Mouse (Mus musculus): ENCODE results near the gene Hspa2.
A peak's percentile ranks its signal among the peaks of the same experiment; 100 is the strongest.

Gene Hspa2

DNA sequence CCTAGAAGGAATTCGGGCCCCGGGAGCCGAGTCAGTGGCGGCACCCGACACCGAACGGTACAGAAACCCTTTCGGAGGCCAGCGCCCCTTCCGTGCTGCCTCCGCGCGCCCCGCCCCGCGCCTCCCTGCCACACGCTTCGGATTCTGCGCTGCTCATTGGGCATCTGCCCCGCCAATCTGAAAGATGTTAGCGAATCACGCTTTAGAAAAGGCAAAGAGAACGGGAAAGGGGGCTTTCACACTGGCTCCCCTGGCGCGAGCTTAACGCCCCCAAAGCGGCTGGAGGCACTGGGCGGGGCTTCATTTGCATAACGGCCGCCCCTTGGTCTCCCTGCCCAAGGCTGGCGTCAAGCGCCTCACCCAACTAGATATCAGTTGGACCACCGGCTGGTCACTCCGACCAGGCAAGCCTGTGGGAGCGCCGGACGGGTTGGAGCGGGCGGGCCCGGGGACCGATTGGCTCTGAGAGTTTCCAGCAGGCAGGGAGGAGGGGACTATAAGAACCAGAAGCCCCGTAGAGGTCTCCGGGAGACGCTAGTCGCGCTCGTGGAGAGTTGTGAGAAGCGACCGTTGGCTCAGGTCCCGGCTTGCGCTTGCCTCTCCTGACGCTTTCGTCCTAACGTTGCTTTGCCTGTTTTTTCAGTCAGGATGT, at the start of gene Hspa2:
Gene Hspa2, plus strand, starts transcription at position 291 of the 652 bp plus-strand sequence.
- Histone ChIP-seq H3K27me3 (ENCODE audit: control insufficient read depth, insufficient read depth, low read length, poor library complexity, severe bottlenecking) (no peaks in the 10 kb centered on the region), H3K36me3 (ENCODE audit: control insufficient read depth, insufficient read depth, low read length, poor library complexity, severe bottlenecking) (no peaks in the 10 kb centered on the region)
- DNase-seq (ENCODE audit: low read depth, low spot score) = peak; percentile 98

DNA sequence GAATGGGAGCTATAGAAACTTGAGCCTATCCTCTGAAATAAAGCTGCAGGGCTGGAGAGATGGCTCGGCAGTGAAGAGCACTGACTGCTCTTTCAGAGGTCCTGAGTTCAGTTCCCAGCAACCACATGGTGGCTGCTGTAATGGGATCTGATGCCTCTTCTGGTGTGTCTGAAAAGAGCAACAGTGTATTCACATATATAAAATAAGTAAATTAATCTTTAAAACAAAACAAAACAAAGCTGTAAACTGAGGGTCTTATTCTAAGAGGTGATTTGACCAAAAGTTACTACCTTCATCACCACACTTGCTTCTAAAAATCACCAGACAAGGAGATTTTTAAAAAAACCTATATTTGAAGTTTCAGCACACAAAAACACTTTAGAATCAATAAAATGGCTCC, 43.1 kb upstream of the Hspa2 start:
- no peaks in the 10 kb centered on the region for H3K36me3 ChIP-seq (ENCODE audit: control insufficient read depth, insufficient read depth, low read length, poor library complexity, severe bottlenecking)
- no peak for DNase-seq (ENCODE audit: low read depth, low spot score)
- no peaks in the 10 kb centered on the region for H3K27me3 ChIP-seq (ENCODE audit: control insufficient read depth, insufficient read depth, low read length, poor library complexity, severe bottlenecking)

DNA sequence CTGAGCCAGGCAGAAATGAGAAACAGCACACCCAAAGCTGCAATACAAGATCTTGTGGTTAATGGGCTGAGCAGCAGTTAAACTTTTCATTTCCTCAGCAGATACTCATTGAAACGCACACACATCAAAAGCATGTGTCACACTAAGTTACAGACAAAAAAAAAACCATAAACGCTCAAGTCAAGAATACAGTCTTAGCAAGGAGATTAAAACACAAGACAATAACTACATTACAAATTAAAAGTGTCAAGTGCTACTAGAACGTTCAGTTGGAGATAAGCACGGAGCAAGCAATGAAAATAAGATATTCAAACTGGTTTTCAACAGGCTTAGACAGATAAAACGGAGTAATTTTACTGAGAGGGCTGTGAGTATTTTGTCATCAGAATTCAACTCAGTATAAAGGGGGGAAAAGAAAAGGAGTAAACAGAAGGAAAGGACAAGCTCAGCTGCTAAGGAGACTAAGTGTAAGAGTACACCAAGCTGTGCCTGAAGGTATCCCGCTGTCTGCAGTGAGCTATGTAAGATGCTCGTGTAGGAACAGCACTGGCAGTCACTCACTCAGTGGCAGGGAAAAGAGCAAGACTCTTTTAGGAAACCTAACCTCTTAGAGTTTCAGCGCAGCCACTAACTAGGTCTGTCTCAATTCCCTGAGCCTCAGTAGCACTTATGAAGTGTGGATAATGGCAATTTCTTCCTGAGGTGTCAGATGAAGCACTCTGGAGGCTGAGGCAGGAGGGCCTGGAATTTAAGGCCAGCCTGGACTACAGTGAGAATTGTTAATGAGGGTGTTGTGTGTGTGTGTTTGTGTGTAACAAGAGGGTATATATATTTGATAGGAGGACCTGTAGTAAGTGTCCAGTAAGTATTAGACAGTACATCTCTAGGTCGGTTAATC, 42.3 kb upstream of the Hspa2 start:
- Histone ChIP-seq H3K27me3 (ENCODE audit: control insufficient read depth, insufficient read depth, low read length, poor library complexity, severe bottlenecking) (no peaks in the 10 kb centered on the region), H3K36me3 (ENCODE audit: control insufficient read depth, insufficient read depth, low read length, poor library complexity, severe bottlenecking) (no peaks in the 10 kb centered on the region)
- peak; percentile 46 for DNase-seq (ENCODE audit: low read depth, low spot score)

DNA sequence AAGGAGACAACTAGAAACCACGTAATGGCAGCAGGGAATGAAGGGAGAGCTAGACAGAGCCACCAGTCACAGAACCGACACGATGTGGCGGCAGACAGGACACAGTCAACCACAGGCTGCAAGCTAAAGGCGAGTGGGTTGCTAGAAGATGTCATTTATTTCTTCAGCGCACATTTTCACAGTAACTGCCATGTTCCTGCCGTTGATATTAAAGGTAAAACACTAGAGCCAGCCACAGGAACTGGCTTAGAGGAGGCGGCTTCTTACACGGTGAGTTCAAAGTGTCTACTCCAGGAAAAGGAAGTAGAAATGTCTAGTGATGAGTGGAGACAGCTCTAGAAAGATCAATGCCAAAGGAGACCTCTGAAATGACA, 41.7 kb upstream of the Hspa2 start:
- peak; percentile 49 for DNase-seq (ENCODE audit: low read depth, low spot score)
- no peaks in the 10 kb centered on the region for H3K36me3 ChIP-seq (ENCODE audit: control insufficient read depth, insufficient read depth, low read length, poor library complexity, severe bottlenecking)
- no peaks in the 10 kb centered on the region for H3K27me3 ChIP-seq (ENCODE audit: control insufficient read depth, insufficient read depth, low read length, poor library complexity, severe bottlenecking)

DNA sequence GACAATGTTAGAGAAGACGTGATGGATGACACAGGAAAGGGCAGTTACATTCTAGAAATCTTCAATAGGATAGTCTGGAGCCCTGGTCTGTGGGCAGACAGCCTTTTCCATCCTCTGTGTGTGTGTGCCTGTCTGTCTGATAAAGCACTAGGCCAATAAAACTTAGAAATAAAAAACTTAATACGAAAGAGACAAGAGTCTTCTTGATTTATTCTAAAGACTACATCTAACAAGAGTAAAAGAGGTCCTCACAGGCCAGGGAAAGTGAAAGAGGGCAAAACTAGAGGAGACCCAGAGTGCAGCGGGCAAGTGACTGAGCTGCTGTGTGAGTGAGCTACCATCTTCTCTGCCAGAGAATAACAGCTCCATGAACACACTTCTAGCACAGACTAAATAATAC, 37.7 kb upstream of the Hspa2 start:
- Histone ChIP-seq H3K27me3 (ENCODE audit: control insufficient read depth, insufficient read depth, low read length, poor library complexity, severe bottlenecking) (no peaks in the 10 kb centered on the region), H3K36me3 (ENCODE audit: control insufficient read depth, insufficient read depth, low read length, poor library complexity, severe bottlenecking) (no peaks in the 10 kb centered on the region)
- DNase-seq (ENCODE audit: low read depth, low spot score) = no peak

DNA sequence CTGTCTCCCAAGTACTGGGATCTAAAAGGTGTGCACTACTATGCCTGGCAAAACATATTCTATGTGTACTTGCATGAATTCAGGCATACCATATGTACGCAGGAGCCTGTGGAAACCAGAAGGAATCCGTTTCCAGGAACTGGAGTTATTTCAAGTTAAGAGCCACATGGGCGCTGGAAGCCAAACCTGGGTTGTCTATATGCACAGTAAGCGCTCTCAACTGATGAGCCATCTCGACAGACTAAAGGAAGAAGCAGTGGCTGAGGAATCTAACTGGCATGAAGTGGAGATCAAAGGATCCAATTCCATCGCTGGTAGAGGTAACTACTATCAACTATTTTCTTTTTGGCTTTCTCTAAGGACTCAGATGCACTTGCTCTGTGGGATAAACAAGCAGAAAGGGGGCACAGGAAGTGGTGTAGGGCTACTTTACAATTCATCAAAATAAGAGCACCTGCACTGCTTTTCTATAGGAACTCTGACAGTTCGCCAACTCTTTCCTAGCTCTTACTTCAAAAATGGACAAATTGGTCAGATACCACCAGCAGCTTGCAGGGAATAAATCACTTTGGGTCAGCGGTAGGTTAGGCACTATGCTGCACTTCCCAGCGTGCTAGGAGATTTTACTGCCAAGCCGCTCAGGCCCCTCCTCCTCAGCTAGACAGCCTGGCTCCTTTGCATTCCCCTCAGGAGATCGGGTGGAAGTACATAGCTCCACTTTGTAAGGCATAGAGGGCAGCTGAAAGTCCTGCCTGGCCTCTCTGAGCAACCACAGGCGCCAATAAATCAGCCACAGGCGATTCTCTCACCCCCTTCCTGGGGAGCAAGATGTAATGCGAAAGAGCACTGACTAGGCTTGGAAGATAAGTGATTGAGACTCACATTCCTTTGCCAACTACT, 36.6 kb upstream of the Hspa2 start:
- no peak for DNase-seq (ENCODE audit: low read depth, low spot score)
- H3K36me3 ChIP-seq (ENCODE audit: control insufficient read depth, insufficient read depth, low read length, poor library complexity, severe bottlenecking) = no peaks in the 10 kb centered on the region
- H3K27me3 ChIP-seq (ENCODE audit: control insufficient read depth, insufficient read depth, low read length, poor library complexity, severe bottlenecking) = no peaks in the 10 kb centered on the region

DNA sequence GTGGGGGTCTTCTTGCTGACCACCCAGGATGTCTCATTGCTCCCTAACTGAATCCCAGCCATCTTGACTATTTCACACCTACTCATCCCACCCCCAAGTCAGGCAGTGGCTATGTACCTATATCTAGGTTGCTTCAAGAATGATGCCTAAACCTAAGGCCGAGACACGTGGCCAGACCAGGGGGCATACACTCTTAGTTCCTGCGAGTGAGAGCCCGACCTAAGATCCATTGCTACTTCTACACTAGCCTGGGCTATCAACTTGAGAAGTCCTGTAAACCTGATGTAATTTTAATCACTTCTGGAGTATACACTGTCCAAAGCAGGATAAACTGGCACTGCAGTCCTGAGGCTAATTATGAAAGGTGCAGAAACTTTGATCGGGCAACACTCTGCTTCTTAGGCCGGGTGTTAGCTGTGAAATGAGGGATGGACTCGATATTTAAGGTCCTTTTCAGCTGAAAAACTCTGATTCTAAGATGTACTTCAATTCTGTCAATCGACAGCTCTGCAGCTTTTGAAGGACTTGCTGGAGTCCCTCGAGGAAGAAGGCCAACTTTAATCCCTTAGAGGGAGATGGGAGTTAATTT, 35.7 kb upstream of the Hspa2 start:
- H3K27me3 ChIP-seq (ENCODE audit: control insufficient read depth, insufficient read depth, low read length, poor library complexity, severe bottlenecking) = no peaks in the 10 kb centered on the region
- no peak for DNase-seq (ENCODE audit: low read depth, low spot score)
- no peaks in the 10 kb centered on the region for H3K36me3 ChIP-seq (ENCODE audit: control insufficient read depth, insufficient read depth, low read length, poor library complexity, severe bottlenecking)

DNA sequence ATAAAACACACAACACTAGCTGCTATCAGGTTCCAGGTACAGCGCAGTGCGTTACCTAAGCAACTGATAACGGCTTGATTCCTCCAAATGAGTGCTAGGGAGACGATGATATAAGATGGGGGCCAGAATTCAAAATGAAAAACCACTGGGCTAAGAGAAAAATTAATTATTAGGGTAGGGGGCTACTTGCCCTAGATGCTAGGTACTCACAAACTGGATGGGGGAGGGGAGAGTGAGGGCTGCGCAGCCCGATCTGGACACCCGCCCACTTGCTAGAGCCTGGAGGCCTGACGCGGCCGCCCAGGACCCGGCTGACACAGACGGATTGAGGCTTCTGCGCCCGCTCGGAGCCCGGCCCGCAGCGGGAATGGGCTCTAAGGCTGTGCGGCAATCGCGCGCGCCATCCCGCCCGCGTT, 35.2 kb upstream of the Hspa2 start:
- DNase-seq (ENCODE audit: low read depth, low spot score) = no peak
- Histone ChIP-seq H3K36me3 (ENCODE audit: control insufficient read depth, insufficient read depth, low read length, poor library complexity, severe bottlenecking) (no peaks in the 10 kb centered on the region), H3K27me3 (ENCODE audit: control insufficient read depth, insufficient read depth, low read length, poor library complexity, severe bottlenecking) (no peaks in the 10 kb centered on the region)

DNA sequence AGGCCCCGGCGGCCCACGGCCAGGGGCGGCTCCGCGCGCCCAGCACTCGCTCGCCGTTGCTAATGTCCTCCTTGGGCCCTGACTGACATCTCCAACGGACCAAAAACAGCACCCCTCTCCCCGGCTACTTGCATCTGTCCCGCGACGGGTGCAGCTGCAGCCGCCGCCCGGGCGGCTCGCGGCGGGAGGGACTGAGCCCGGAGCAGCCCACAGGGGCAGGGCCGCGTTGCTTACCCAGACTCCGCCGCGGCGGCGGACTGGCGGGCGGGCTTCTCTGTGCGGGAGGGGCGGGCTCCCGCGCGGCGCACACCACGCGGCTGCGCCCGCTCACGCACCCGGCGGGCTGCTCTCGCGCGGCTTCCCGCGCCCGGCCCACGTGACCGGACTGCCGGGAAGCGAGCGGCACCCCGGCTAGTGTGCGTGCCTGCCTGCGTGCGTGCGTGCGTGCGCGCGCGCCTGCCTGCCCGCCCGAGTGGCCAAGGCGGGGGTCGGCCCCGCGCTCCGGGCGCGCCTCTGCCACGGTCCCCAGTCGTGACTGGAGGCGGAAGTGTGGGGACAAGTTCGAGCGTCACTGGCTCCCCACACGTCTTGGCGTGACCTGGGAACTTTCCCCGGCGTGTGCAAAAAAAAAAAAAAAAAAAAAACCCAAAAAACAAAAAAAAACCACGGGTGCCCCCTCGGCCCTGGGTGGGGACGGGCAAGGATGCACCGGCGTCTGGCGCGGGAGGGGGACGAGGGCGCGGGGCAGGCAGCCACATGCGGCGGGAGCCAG, 34.6 kb upstream of the Hspa2 start, which contains the start of gene Zbtb25:
Gene Zbtb25, minus strand, starts transcription at position 397 of the 772 bp plus-strand sequence.
- Histone ChIP-seq H3K27me3 (ENCODE audit: control insufficient read depth, insufficient read depth, low read length, poor library complexity, severe bottlenecking) (no peaks in the 10 kb centered on the region), H3K36me3 (ENCODE audit: control insufficient read depth, insufficient read depth, low read length, poor library complexity, severe bottlenecking) (no peaks in the 10 kb centered on the region)
- DNase-seq (ENCODE audit: low read depth, low spot score) = peak; percentile 90

DNA sequence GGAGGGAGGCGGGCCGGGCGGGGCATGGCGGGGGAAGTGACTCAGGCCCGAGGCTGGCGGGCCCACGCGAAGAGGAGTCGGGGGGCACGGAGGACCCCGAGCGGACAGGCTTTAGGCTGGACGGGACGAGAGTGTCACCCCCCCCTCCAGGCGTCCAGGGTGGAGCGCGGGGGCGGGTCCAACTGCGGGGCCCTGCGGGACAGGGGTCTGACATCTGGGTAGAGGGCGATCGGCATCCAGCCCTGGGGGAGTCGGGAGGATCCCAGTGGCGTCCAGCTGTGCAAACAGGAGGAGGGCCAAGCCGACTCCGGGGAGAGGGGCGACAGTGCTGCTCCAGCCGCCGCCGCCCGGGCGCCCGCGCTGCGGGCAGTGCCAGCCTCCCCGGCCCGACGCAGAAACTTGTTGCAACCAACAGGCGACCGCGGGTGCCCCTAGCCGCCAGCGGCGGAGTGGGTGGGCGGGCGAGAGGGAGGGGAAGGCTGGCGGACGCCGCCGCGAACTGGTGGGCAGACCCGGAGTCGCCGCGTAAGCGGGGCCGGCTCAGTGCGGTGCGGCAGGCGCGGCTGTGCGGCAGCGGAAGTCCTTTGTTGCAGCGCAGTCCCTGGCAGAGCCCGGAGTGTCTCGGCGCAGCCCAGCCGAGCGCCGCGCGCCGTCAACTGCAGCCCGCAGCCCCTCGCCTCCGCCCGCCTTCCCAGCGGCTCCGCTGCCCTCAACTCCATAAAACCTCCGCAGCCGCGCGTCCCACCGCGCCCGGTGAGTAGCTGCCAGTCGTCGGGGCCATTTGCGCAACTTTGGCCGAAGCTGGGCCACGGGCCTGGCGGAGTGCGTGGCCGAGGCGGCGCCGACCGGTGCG, 33.8 kb upstream of the Hspa2 start, which contains the start of gene Zbtb1:
Gene Zbtb1, plus strand, starts transcription at position 289 of the 853 bp plus-strand sequence.
- Histone ChIP-seq H3K27me3 (ENCODE audit: control insufficient read depth, insufficient read depth, low read length, poor library complexity, severe bottlenecking) (no peaks in the 10 kb centered on the region), H3K36me3 (ENCODE audit: control insufficient read depth, insufficient read depth, low read length, poor library complexity, severe bottlenecking) (no peaks in the 10 kb centered on the region)
- peak; percentile 86 for DNase-seq (ENCODE audit: low read depth, low spot score)

DNA sequence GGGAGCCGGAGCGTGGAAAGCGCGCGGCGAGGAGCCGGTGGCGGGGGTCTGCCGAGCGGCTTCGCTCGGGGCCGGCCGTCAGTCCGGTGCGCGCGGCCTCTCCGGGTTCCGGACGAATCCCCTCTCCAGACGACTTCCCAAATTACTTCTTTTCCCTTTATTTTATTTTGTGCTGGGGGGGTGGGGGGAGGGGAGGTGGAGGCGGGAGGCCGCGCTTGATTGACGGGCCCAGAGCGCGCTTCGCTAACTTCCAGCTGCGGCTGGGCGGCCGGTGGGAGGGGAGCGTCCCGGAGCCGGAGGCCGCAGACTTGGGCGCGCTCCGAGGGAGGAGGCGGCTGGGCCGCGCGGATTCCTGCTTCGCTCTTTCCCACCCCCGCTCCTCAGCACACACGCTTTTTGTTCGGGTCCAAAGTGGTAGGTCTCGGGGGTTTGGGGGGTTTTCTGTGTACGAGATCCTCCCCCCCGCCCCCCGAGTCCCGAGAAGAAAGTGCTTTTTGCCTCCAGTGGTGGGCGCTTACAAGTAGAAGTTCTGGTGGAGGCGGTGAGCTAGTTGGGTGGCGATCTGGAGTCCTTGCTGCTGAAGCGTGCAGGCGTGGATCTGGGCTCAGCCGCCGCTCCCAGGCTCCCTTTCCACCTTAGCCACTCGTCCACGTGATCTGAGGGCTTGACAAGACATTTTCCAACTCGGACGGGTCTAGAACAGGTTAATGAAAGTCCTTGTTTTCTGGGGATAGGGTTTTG, 33.0 kb upstream of the Hspa2 start:
- H3K27me3 ChIP-seq (ENCODE audit: control insufficient read depth, insufficient read depth, low read length, poor library complexity, severe bottlenecking) = no peaks in the 10 kb centered on the region
- peak; percentile 72 for DNase-seq (ENCODE audit: low read depth, low spot score)
- no peaks in the 10 kb centered on the region for H3K36me3 ChIP-seq (ENCODE audit: control insufficient read depth, insufficient read depth, low read length, poor library complexity, severe bottlenecking)

DNA sequence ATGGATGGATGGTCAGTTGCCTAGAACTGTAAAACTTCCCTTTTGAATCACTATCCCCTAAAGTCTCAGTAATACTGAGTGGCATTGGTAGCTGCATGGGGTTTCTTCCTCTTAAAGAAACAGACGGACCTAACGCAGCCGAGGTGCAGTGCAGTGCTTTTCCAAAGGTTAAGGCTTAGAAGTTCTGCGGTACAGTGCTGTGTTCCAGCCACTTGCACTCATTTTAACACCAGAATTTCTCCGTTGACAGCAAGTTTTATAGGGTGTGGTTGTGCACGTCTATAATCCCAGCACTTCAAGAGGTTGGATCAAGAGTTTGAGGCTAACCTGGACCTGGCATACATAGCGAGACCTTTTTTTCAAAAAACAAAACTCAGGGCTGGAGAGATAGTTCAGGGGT, 31.9 kb upstream of the Hspa2 start:
- peak; percentile 19 for DNase-seq (ENCODE audit: low read depth, low spot score)
- no peaks in the 10 kb centered on the region for H3K36me3 ChIP-seq (ENCODE audit: control insufficient read depth, insufficient read depth, low read length, poor library complexity, severe bottlenecking)
- no peaks in the 10 kb centered on the region for H3K27me3 ChIP-seq (ENCODE audit: control insufficient read depth, insufficient read depth, low read length, poor library complexity, severe bottlenecking)

Measured in splenic B cell, adult 2 months (primary cell).